Mouse (Mus musculus): ENCODE results near the gene Dnah3.

DNA sequence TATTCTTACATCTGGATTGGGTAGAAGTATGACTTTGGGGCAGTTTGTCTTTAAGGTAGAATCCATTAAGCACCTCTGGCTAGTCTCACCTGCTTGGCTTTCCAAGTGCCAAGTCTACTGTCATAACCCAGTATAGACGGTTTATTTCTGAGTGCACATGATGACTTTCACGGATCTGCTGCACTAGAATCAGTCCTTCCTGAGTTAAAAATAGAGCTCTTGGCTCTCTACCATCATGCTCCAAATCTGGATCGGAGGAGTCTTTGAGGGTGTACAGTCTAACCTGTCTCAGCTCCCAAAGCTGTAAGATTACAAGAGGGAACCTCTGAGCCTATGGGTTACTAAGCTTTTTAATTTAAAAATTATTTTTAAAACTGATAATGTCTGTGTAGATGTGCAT is 864 bp downstream of the Dnah3 start:
- TF ChIP-seq EP300 (IDR thresholded peaks at IDR 0.05; ENCODE audit: low read depth): no peak
- TF ChIP-seq CTCF (IDR thresholded peaks at IDR 0.05; ENCODE audit: low read depth): no peak

Measured in liver, postnatal 0 days (tissue).